Mouse (Mus musculus) telencephalon, adult 2 months (tissue): Measurements from ENCODE around the gene Pom121.
"Not testable (repeated sequence)": the region's sequence is repeated elsewhere in the genome, so short reads cannot be mapped to it uniquely, and the experiment has no call there.

Experiments used
- DNase-seq: peaks from one replicate; pipeline ENCODE4 v3.0.0-alpha.2; 2011; ENCODE audit warnings: low read depth, low spot score

The Pom121 gene

DNA sequence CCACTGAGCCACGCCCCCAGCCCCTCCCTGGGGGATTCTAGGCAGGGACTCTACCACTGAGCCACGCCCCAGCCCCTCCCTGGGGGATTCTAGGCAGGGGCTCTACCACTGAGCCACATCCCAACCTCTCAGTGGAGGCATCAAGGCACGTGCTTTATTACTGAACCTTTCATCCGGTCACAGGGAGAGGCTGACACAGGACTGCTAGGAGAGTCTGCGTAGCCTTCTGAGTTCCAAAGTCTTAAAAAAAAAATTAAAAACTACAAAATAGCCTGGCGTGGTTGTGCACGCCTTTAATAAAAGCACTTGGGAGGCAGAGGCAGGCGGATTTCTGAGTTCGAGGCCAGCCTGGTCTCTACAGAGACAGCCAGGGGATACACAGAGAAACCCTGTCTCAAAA is 25.1 kb downstream of the Pom121 start:
- DNase-seq: not testable (repeated sequence)

DNA sequence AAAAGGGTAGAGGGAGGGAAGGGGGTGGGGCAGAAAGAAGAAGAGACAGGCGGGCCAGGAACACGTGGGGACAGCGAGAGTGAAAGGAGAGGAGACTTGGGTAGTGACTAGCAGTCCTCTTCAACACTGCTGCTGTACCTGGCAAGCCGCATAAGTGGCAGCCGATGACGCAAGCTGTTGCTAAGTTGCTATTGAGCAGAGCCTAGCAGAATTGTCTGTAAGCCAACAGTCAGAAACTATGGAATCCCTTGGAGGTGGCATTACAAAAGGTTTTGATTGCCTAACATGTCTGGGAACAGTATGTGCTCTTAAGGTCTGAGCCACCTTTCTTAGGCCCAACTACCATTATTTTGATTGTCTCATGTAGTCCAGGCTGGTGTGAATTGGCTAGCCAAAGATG is 26.0 kb downstream of the Pom121 start:
- DNase-seq: no peak

- no peak for DNase-seq
Measured at GRCm38 (mm10) chr5:135367841-135368240, 26.5 kb downstream of the Pom121 start.

- DNase-seq: no peak
Measured at GRCm38 (mm10) chr5:135363540-135363939, 30.8 kb downstream of the Pom121 start.

DNA sequence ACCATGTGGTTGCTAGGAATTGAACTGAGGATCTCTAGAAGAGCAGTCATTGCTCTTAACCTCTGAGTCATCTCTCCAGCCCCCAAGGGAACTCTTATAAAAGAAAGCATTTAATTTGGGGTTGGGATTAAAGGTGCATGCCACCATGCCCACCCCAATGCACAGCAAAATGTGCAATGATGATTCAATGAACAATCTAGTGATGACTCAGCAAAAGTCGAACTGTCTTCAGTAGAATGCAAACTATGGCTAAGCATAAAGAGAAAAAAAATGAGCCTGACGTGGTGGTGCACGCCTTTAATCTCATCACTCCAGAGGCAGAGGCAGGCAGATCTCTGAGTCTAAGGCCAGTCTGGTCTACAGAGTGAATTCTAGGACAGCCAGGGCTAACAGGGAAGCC is 31.8 kb downstream of the Pom121 start:
- no peak for DNase-seq

- DNase-seq: no peak
Measured at GRCm38 (mm10) chr5:135359772-135360171, 34.6 kb downstream of the Pom121 start.

GRCm38 (mm10) chr5:135357556-135357955 is 36.8 kb downstream of the Pom121 start:
- no peak for DNase-seq

DNA sequence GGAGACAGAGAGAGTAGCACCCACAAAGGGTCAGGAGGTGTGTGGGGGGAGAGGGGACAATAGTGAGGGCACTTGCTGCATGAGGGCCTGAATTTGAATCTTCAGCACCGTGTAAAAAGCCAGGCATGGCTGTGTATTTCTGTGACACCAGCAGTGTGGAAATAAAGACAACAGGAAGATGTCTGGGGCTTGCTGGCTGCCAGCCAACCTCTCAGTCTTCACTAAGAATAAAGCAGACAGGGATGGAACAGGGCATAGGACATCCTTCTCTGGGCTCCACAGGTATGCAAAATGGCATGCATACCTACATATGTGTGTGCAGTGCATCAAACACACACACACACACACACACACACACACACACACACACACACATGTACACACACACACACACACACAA is 38.3 kb downstream of the Pom121 start:
- DNase-seq: no peak

GRCm38 (mm10) chr5:135353564-135353963 is 40.8 kb downstream of the Pom121 start:
- DNase-seq: no peak

GRCm38 (mm10) chr5:135352995-135353394 is 41.4 kb downstream of the Pom121 start, which contains the start of gene Trim50:
Trim50 (plus strand) TSS chr5:135353295.
- DNase-seq: no peak

DNA sequence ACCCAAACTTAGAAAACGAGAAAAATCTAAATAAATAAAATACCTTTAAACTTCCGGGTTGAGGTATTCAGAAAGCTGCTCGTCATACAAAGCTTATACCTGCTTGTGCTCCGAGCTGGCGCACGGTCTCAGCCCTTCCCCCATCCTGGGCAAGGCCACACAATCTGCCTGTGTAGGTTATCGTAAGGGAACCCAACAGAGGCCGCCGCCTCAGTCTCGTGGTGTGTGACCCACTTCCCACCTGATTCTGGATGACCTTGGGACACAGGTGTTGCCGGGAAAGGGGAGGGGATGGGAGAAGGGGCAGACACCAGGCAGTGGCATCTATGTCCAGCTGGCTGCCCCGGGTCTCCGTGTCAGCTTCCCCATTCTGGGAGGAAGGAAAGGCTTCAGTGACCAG is 42.7 kb downstream of the Pom121 start:
- no peak for DNase-seq

DNA sequence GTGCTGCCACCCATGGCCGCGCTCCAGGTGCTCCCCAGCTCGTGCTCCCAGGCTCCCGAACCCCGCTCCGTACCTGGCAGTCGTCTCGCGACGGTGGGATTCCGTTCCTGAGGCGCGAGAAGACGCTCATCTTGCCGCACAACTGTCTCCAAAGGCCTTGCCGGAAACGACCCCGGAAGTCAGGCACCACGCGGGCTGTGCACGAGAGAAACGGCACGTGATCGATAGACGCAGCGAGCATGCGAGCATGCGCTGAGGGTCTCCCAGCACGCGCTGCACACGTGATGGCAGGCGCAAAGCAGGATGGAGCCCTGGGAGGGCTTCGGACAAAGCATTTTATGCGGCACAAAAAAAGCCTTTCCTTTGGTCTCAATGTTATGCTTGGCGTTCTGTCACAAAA is 44.5 kb downstream of the Pom121 start, which contains the start of gene Fkbp6:
Fkbp6 (minus strand) TSS at position 183 of the 400 bp plus-strand sequence.
- no peak for DNase-seq

DNA sequence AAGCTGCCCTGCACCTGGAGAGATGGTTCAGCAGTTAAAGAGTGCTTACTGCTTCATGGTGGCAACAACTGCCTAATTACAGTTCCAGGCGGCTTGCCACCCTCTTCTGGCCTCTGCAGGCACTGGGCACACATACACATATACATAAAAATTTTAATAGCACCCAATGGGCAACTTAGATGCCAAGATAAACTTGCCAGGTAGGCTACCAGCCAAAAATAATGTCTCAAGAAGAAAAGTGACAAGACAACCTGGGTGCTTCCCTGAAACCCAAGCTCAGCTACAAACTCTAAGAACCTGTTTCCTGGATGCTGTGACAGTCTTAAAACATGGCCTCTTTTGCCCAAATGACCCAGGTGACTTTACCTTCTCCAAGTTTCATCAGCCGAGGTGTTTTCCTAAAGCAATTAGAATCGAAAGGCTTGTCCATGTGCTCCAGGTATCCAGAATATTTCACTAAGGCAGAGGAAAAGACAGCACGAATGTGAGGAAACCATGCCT is 46.8 kb downstream of the Pom121 start:
- DNase-seq: no peak

DNA sequence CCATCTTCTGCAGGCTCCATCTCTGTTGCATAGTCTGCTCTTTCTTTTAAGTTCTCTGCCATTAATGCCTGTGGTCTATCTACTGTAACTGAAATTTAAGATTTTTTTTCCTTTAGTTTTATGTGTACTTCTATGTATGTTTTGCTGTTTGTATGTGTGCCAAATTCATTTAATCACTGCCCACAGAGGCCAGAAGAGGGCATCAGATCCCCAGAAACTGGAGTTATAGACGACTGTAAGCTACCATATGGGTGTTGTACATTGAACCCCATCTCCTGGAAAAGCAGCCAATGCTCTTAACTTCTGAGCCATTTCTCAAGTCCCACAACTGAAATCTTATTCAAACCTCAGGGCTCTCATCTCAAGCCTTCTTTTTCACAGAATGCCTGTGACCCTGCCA is 47.9 kb downstream of the Pom121 start:
- DNase-seq: no peak

DNA sequence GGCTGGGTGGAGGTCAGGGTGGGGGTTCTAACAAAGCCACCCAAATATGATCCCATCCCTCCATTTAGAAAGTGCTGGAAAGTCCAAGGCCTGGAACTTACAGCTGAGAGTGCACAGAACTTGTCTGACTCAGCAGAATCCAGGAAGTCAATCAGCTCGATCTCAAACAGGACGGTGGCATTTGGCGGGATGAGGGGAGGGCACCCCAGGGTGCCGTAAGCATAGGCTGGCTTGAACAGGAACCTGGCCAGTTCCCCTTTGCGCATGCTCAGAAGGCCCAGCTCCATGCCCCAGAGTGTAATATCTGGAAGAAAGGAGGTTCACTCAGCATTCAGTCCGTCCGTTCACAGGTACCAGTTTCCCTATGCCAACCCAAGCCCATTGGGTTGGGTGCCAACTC is 48.4 kb downstream of the Pom121 start:
- DNase-seq: no peak

GRCm38 (mm10) chr5:135337575-135337974 is 56.8 kb downstream of the Pom121 start:
- DNase-seq: no peak

- no peak for DNase-seq
Measured at GRCm38 (mm10) chr5:135331161-135331560, 63.2 kb downstream of the Pom121 start.

GRCm38 (mm10) chr5:135330201-135330600 is 64.1 kb downstream of the Pom121 start:
- DNase-seq: no peak

- DNase-seq: no peak
Measured at GRCm38 (mm10) chr5:135329471-135329870, 64.9 kb downstream of the Pom121 start.
